Mouse (Mus musculus) regulatory T cell (primary cell): ENCODE results near the gene Efcab14.

Experiments
- in situ Hi-C: fragments of 300-600 bp; cut with MboI, MseI; formaldehyde crosslinking; loops from one replicate; pipeline ENCODE4 v1.15.1; 2025; ENCODE audit warnings: high pct_unique_total_duplicates

Efcab14 gene

GRCm38 (mm10) chr4:115737551-115738041 is at the start of gene Efcab14:
Gene Efcab14, plus strand, starts transcription at chr4:115737744.
- in situ Hi-C loops: loop anchor here (5.0 to 10.0 kb wide), 2 partner anchors 95 to 217 kb away; no protein-coding TSS in a partner anchor

- in situ Hi-C loops: no loop called here
These were observed 36.1 kb upstream of the Efcab14 start for GRCm38 (mm10) chr4:115701468-115701867.

- in situ Hi-C loops: no loop called here
These were observed 33.5 kb upstream of the Efcab14 start for GRCm38 (mm10) chr4:115703927-115704505.

- in situ Hi-C loops: no loop called here
These were observed 28.5 kb upstream of the Efcab14 start for GRCm38 (mm10) chr4:115708974-115709593.

- in situ Hi-C loops: no loop called here
These were observed 27.6 kb upstream of the Efcab14 start for GRCm38 (mm10) chr4:115709792-115710418.

GRCm38 (mm10) chr4:115728721-115729120 is 8.8 kb upstream of the Efcab14 start:
- in situ Hi-C loops: no loop called here

GRCm38 (mm10) chr4:115731588-115732222 is 5.8 kb upstream of the Efcab14 start:
- in situ Hi-C loops: loop anchor here (10.0 kb wide), 1 partner anchor 223 kb away; no protein-coding TSS in a partner anchor

GRCm38 (mm10) chr4:115732223-115732818 is 5.2 kb upstream of the Efcab14 start:
- in situ Hi-C loops: loop anchor here (10.0 kb wide), 1 partner anchor 222 kb away; no protein-coding TSS in a partner anchor

- in situ Hi-C loops: loop anchor here (10.0 kb wide), 1 partner anchor 221 kb away; no protein-coding TSS in a partner anchor
These were observed 3.8 kb upstream of the Efcab14 start for GRCm38 (mm10) chr4:115733746-115734145.

GRCm38 (mm10) chr4:115734867-115735266 is 2.7 kb upstream of the Efcab14 start:
- in situ Hi-C loops: loop anchor here (5.0 to 10.0 kb wide), 2 partner anchors 97 to 220 kb away; no protein-coding TSS in a partner anchor

- in situ Hi-C loops: loop anchor here (5.0 to 10.0 kb wide), 2 partner anchors 94 to 216 kb away; no protein-coding TSS in a partner anchor
These were observed 989 bp downstream of the Efcab14 start for GRCm38 (mm10) chr4:115738481-115738985.

- in situ Hi-C loops: loop anchor here (5.0 kb wide), 1 partner anchor 40 kb away; the partner anchor contains the start of genes Atpaf1 and Tex38
These were observed 5.1 kb downstream of the Efcab14 start for GRCm38 (mm10) chr4:115742658-115743057.

GRCm38 (mm10) chr4:115743096-115743495 is 5.6 kb downstream of the Efcab14 start:
- in situ Hi-C loops: loop anchor here (5.0 kb wide), 1 partner anchor 39 kb away; the partner anchor contains the start of genes Atpaf1 and Tex38

- in situ Hi-C loops: no loop called here
These were observed 10.6 kb downstream of the Efcab14 start for GRCm38 (mm10) chr4:115748181-115748580.

- in situ Hi-C loops: no loop called here
These were observed 11.8 kb downstream of the Efcab14 start for GRCm38 (mm10) chr4:115749336-115749735.

GRCm38 (mm10) chr4:115754101-115754500 is 16.6 kb downstream of the Efcab14 start:
- in situ Hi-C loops: no loop called here

GRCm38 (mm10) chr4:115754851-115755250 is 17.3 kb downstream of the Efcab14 start:
- in situ Hi-C loops: no loop called here

GRCm38 (mm10) chr4:115761206-115761605 is 23.7 kb downstream of the Efcab14 start:
- in situ Hi-C loops: no loop called here

GRCm38 (mm10) chr4:115764581-115764980 is 27.0 kb downstream of the Efcab14 start:
- in situ Hi-C loops: no loop called here

GRCm38 (mm10) chr4:115767647-115768467 is 30.3 kb downstream of the Efcab14 start:
- in situ Hi-C loops: no loop called here
